Mouse (Mus musculus) limb, embryonic 14.5 days (tissue): ENCODE data around the gene Rd3l. TPM values are rescaled to one million over a fixed set of nuclear protein-coding genes. Genes with fewer than 3 reads are reported as not detected.

Experiments used
- ATAC-seq: fragments of 200-750 bp; cut with Nextera tagmentation; 2 replicates; pipeline ENCODE4 v1.8.0; 2017; ENCODE audit warnings: low read depth, moderate number of reproducible peaks, moderate TSS enrichment; ENCODE audit not compliant: low FRiP score
- DNase-seq: peaks from one replicate; pipeline ENCODE4 v3.0.0-alpha.2; 2015; ENCODE audit warnings: low spot score
- H3K27ac ChIP-seq: fragments of 300-500 bp; sonication (generic); replicated peaks from 2 replicates; pipeline ENCODE4 v1.5.1; 2014; ENCODE audit warnings: low read depth, mild to moderate bottlenecking, low read length, moderate library complexity, mixed read lengths
- H3K27me3 ChIP-seq: fragments of 300-500 bp; sonication (generic); 2 replicates; pipeline ENCODE4 v1.6.1; 2014; ENCODE audit warnings: low read length, mixed read lengths; ENCODE audit not compliant: control insufficient read depth, insufficient read depth
- H3K36me3 ChIP-seq: fragments of 300-500 bp; sonication (generic); 2 replicates; pipeline ENCODE4 v1.6.1; 2014; ENCODE audit warnings: mild to moderate bottlenecking, low read length, moderate library complexity, mixed read lengths; ENCODE audit not compliant: control insufficient read depth, insufficient read depth
- H3K4me1 ChIP-seq: fragments of 300-500 bp; sonication (generic); 2 replicates; pipeline ENCODE4 v1.6.1; 2014; ENCODE audit warnings: antibody characterized with exemption, low read length, mixed read lengths; ENCODE audit not compliant: control insufficient read depth, insufficient read depth
- H3K4me2 ChIP-seq: fragments of 300-500 bp; sonication (generic); replicated peaks from 2 replicates; pipeline ENCODE4 v1.6.1; 2014; ENCODE audit warnings: low read depth, mild to moderate bottlenecking, low read length, moderate library complexity; ENCODE audit not compliant: severe bottlenecking
- H3K4me3 ChIP-seq: fragments of 300-500 bp; sonication (generic); replicated peaks from 2 replicates; pipeline ENCODE4 v1.5.1; 2014; ENCODE audit warnings: low read length
- H3K9ac ChIP-seq: fragments of 300-500 bp; sonication (generic); 2 replicates; pipeline ENCODE4 v1.6.1; 2014; ENCODE audit warnings: mild to moderate bottlenecking, low read depth, low read length, moderate library complexity; ENCODE audit not compliant: severe bottlenecking
- H3K9me3 ChIP-seq: fragments of 300-500 bp; sonication (generic); 2 replicates; pipeline ENCODE4 v1.6.1; 2016; ENCODE audit warnings: low read length; ENCODE audit not compliant: control insufficient read depth
- POLR2A ChIP-seq: fragments of 200-500 bp; IDR thresholded peaks from 2 replicates; pipeline ENCODE4 v1.8.0; 2012; ENCODE audit warnings: inconsistent platforms, mild to moderate bottlenecking, moderate library complexity, borderline replicate concordance; ENCODE audit not compliant: insufficient read depth, insufficient read length; ENCODE audit errors: extremely low read depth
- WGBS: fragments of 180-500 bp; shearing (Covaris S2); extraction: QIAGEN DNeasy Blood & Tissue Kit; methylation state at CpG from one replicate; pipeline ENCODE4 v1.1.7; 2014; 5-methylcytosine and 5-hydroxymethylcytosine counted together
- polyA plus RNA-seq, 2 experiments: library from polyadenylated mRNA; depleted of rRNA in 1 of 2; stranded (reverse) in 1 of 2; unstranded in 1 of 2; fragments of >200 nt; fragmentation: Nextera tagmentation in 1 of 2; extraction: Ambion mirVana in 1 of 2; gene quantifications; 2 replicates each; pipeline versions ENCODE4 v1.2.1 to v1.2.3; 2012 to 2014

The Rd3l gene
- polyA plus RNA-seq, 2 experiments: not detected

DNA sequence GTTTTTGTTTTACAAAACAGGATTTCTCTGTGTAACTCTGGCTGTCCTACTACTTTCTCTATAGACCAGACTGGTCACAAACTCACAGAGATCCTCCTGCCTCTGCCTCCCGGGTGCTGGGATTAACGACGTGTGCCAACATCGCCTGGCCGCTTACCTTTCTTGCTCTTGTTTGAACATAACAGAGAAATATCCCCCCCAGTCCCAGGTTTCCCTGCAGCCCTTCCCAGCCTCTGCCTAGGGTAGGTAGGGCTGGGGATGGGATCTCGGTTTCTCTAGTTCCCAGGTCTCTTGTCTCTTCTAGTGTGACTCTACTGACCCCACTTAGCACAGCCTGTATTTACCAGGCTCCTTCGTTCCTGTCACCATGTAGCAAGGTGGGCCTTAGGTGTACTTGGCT lies 18.6 kb upstream of the Rd3l start:
- no peak overlapping the region for H3K9ac ChIP-seq
- no peak overlapping the region for H3K4me3 ChIP-seq
- H3K4me1 ChIP-seq: no peaks in the 10 kb centered on the region
- H3K27ac ChIP-seq: no peak overlapping the region
- ATAC-seq: no peak
- no peaks in the 10 kb centered on the region for H3K27me3 ChIP-seq
- 90% methylated on average over 7 of the region's 7 CpGs for WGBS
- no peaks in the 10 kb centered on the region for H3K9me3 ChIP-seq
- TF ChIP-seq POLR2A: no peak
- no peaks in the 10 kb centered on the region for H3K36me3 ChIP-seq
- no peak overlapping the region for H3K4me2 ChIP-seq
- no peak for DNase-seq

DNA sequence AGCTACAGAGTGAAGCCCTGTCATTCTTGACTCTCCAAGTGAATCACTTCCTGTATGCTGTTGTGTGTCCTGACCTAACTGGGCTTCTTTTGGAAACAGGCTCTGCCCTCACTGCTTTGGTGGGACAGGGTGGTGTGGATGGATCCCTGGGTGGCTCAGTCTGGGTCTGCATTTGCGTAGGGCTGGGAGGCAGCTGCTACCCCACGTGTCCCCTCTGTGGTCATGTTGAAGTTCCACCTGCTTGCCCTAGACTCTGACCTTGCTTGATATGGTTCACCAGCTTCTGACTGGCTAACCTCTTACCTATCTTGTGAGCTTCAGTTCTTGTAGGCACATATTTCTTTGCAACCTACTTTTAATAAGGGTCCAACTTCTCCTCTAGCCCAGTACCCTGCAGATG lies 14.0 kb upstream of the Rd3l start:
- Histone ChIP-seq H3K4me3 (no peak overlapping the region), H3K4me2 (no peak overlapping the region), H3K9ac (no peak overlapping the region), H3K27me3 (no peaks in the 10 kb centered on the region), H3K4me1 (no peaks in the 10 kb centered on the region), H3K9me3 (no peaks in the 10 kb centered on the region), H3K36me3 (no peaks in the 10 kb centered on the region), H3K27ac (no peak overlapping the region)
- TF ChIP-seq POLR2A: no peak
- DNase-seq: no peak
- no peak for ATAC-seq
- WGBS: 88% methylated on average over 2 of the region's 2 CpGs

DNA sequence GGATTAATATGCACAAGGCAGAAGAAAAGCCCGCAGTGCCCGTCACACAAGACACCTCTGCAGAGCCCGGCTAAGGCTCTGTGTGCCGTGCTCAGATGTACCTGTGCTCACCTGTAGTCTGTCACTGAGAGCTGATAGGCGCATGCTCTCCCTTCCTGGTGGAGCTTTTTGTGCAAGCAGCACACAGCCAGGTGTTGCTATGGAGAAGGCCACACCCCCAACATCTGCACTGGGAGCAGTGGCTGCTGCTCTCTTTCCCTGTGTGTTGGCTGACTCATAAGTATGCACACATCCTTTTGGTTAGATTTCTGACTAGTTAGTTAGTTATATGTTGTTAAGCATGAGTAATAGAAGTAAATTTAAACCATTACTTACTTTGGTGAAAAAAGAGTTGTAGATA lies 11.5 kb upstream of the Rd3l start:
- no peak for DNase-seq
- 78% methylated on average over 5 of the region's 5 CpGs for WGBS
- H3K4me1 ChIP-seq: no peaks in the 10 kb centered on the region
- H3K4me3 ChIP-seq: no peak overlapping the region
- H3K27me3 ChIP-seq: no peaks in the 10 kb centered on the region
- H3K27ac ChIP-seq: no peak overlapping the region
- no peak for TF ChIP-seq POLR2A
- no peak overlapping the region for H3K4me2 ChIP-seq
- H3K36me3 ChIP-seq: no peaks in the 10 kb centered on the region
- H3K9me3 ChIP-seq: no peaks in the 10 kb centered on the region
- ATAC-seq: no peak
- H3K9ac ChIP-seq: no peak overlapping the region

DNA sequence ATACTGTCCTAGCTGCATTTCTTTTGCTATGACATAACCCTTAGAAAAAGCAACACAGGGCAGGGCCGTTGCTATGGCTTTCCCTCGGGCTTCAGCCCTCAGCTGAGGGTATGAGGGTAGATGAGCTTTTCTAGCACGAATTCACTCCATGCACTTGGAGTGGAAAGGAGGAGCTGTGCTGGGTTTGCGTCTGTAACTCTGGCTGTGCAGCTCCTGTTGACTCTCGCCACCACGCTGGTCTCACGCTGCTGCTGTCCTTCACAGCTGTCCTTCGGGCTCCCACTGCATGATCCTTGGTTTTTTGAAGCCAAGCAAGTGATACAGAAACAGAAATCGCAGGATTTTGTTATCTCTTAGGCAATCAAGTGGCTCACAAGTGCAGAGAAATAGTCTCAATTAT lies 5.6 kb upstream of the Rd3l start:
- Histone ChIP-seq H3K4me1 (no peaks in the 10 kb centered on the region), H3K9ac (no peak overlapping the region), H3K36me3 (no peaks in the 10 kb centered on the region), H3K4me3 (no peak overlapping the region), H3K27ac (no peak overlapping the region), H3K27me3 (no peaks in the 10 kb centered on the region), H3K9me3 (no peaks in the 10 kb centered on the region), H3K4me2 (no peak overlapping the region)
- DNase-seq: no peak
- no peak for TF ChIP-seq POLR2A
- WGBS: 44% methylated on average over 9 of the region's 9 CpGs
- no peak for ATAC-seq

DNA sequence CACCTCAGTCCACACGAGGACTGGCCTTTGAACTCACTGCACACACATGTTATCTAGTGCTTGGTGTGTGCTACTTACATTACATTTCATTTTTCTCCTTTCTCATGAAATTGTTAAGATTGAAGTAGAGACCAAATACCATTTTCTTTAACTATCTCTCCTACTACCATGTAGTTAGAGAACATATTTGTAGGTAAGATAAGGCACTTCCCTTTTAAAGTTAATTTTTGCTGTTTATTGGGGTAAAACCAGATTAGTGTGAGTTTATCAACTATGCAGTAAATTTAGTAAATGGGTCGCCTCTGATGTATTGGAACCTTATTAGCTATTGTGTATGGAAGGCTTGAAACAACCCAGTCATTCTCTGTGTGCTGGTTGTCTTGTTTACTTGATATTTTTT lies 2.0 kb upstream of the Rd3l start:
- Histone ChIP-seq H3K4me1 (no peaks in the 10 kb centered on the region), H3K27me3 (no peaks in the 10 kb centered on the region), H3K27ac (no peak overlapping the region), H3K9ac (no peak overlapping the region), H3K4me2 (no peak overlapping the region), H3K9me3 (no peaks in the 10 kb centered on the region), H3K4me3 (no peak overlapping the region), H3K36me3 (no peaks in the 10 kb centered on the region)
- ATAC-seq: no peak
- TF ChIP-seq POLR2A: no peak
- DNase-seq: no peak
- 53% methylated on average over 2 of the region's 2 CpGs for WGBS

DNA sequence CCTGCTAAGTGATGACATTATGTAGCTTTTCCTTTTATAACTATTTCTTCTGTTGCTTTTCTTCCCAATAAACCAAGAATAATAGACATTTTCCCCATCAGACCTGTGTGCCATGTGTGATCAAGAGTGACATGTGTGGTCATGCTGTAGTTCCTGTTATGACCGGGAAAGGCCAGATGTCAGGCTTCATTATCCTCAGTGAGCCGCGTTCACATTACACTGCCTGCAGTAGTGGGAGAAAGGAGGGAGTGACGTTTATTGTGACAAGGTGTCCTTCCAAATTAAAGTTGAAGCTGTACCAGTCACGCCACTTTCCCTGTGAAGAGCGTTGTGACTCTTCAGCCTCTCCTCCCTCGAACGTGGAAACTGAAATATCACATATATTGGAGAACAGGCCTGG lies 714 bp upstream of the Rd3l start:
- 61% methylated on average over 8 of the region's 8 CpGs for WGBS
- no peak for ATAC-seq

More for the DNA sequence above, 714 bp upstream of the Rd3l start:
- Histone ChIP-seq H3K36me3 (no peaks in the 10 kb centered on the region), H3K4me3 (no peak overlapping the region), H3K9me3 (no peaks in the 10 kb centered on the region), H3K4me1 (peaks cover 10% of the 10 kb centered on the region), H3K27ac (no peak overlapping the region), H3K27me3 (no peaks in the 10 kb centered on the region), H3K4me2 (no peak overlapping the region), H3K9ac (no peak overlapping the region)
- TF ChIP-seq POLR2A: no peak
- no peak for DNase-seq
